Mouse (Mus musculus): ENCODE measurements around the gene Mttp.

Mttp gene

DNA sequence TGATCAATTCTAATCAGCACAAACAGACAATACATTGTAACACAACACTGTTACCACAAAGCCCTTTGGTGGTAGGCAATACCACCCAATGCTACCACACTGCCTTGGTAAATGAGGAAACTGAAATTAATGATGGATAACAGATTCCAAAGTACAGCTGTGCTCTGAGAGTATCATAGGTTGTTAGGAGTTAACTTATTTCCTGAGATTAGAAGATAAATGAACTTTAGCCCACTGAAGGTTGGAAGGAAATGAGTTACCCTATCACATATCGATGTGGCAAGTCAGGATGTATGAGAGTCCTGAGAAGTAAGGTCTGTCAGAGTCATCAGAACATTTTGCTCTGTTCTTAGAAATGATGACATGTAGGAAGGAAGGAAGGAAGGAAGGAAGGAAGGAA lies 10.2 kb downstream of the Mttp start:
- no peak for DNase-seq (ENCODE audit: low read depth, low spot score)

DNA sequence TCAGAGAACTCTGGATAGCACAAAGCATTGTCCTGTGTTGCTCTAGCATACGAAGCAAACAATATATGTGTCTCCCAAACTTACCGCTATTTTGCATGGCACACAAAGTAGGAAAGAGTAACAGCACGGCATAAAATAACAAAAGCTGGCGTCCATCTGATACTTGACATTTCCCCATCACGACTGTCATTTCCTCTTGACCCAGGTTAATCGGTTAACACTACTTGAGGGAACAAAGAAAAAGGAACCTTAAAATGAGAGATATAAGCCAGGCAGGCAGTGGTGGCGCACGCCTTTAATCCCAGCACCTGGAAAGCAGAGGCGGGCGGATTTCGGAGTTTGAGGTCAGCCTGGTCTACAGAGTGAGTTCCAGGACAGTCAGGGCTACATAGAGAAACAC lies 10.9 kb downstream of the Mttp start:
- no peak for DNase-seq (ENCODE audit: low read depth, low spot score)

DNA sequence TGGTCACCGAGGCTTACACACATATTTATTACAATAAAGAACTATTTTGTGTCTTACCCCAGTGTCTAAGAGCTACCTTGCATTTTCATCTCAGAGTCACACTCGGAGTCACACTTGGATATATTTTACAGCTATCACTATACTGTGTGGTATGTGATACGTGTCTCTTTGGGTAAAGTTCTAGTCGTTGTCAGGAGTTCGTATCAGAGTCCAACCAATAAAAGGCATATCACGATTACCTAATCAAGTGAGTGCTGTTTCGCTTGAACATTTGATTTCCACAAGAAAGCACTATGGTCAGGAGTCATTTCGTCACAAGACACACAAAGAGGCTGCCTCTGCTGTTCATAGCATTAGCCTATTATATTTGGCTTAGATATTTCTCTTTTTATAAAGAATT lies 11.3 kb downstream of the Mttp start:
- DNase-seq (ENCODE audit: low read depth, low spot score): no peak

DNA sequence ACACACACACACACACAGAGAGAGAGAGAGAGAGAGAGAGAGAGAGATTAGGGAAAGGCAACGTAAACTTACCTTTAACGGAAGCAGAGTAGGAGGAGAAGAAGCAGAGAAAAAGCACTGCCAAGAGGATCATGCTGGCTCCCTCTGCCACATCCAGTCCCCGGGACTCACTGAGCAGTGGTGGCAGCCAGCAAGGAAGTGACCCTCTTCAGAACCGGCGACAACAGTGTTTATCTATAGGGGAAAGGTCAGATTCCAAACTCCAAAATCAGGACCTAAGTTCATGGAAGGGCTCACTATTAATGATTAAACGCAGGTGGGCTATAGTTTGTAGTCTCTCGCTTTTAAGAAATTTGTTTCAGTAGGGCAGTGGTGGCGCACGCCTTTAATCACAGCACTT lies 13.6 kb downstream of the Mttp start:
- DNase-seq (ENCODE audit: low read depth, low spot score): no peak

DNA sequence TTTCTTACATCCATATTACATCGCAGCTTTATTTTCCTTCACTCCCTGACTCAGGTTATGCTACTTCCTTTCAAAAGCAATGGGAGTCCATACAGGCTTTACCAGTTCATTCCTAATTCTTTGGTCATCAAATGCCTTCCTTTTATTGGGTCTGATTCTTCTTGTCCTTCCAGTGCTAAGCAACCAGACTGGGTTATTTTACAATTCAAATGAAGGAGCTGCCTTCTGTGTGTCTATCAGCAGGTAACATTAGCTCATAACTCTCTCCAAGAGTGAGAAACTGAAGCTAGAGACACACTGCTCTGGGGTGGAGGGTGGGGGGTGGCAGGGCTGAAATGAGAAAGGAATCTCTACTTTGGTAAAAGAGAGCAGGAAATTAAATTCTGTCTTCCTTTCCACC lies 14.1 kb downstream of the Mttp start:
- no peak for DNase-seq (ENCODE audit: low read depth, low spot score)

DNA sequence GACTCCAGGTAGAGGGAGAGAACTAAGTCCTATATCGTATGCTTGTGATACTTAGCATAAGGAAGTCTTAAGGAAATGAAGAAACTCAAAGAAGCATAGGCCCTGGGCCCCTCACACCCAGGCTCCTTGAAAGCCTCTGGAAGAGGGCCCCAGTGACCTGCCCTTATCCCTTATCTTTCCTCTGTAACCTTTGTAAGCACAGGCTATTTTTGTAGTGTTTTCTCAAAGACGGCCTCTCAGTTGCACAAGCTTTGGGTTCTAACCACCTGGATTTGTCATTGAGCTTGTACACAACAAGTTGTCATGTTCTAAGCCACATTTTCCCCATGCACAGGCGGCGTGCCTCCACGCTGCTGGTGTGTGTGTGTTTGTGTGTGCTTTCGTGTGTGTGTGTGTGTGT lies 15.7 kb downstream of the Mttp start:
- DNase-seq (ENCODE audit: low read depth, low spot score): no peak

DNA sequence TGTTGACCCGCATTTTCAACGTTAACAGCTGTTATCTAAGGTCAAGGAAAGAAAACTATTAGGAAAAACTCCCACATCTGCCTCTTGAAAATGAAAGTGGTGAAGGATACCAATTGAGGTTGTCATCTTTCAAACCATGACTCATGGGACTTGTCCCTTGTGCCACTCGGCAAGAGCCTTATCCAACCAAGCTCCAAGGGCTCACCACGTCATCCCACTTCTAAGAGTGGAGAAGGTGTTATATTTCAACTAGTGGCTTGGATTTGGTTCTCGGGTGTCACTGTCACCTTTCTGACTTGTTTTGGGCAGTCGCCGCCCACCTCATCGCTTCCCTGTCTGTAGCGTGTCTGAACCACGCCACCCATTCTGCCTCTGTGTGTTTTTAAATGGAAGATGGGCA lies 20.9 kb downstream of the Mttp start:
- no peak for DNase-seq (ENCODE audit: low read depth, low spot score)

DNA sequence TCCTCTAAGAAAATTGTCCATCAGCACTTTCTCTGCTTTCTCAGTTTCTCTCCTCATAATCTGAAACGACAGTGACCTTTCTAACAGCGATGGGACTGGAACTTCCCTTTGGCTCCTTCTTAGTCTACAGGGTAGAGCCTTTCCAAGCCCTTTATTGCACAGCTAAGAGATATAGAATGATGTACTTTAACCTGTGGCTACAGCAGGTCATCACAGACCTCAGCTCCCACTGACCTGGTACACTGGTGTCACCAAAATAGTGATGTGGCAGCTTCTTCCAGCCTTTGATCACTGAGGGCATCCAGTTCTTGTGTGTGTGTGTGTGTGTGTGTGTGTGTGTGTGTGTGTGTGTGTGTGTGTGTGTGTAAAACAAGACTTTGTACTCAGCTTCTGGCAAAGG lies 23.3 kb downstream of the Mttp start:
- no peak for DNase-seq (ENCODE audit: low read depth, low spot score)

DNA sequence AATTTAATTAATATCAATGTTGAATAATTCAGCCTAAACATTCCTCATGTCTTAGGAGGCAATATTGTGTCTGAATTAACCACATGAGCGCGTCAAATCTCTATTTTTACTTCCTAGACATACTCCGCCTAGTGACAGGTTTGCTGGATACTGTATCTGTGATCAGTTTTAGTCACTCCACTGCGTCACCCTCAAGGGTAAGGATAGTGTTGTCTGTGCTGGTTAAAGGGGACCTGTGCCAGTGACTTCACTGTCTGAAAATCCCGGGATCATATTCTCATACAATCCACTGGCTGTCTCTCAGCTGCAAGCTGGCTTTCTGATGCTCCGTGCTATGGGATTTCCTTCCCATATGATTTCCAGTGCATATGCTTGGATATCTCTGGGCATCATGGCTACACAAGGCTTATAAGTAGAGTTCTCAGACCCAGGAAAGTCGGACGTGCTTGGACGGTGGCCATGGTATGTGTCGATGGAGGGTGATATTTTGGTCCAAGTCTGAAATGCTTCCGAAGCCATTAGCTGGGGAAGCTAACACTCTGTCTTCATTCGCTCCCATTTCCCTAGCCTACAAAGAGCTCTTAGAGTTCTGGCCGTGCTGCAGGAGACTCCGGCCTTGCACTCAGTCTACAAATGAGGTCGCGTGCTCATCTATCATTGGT lies 25.2 kb downstream of the Mttp start:
- DNase-seq (ENCODE audit: low read depth, low spot score): no peak

DNA sequence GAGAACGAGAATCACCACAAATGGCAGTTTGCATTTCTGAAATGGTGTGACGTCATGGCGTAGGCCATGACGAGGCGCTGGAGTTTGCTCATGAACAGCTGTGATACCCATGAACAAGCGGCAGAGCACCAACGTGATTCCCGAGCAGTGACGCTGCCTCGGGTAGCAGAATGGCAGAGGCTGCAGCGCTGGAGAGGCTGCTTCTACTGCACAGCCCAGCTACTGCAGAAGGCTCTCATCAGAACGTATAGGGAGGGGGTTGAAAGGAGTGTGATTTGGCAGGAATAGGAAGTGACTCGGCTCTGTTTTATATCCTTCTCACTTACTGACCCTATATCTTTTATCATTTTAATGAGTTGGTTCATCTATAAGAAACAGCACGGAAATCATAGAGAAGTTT lies 25.9 kb downstream of the Mttp start:
- no peak for DNase-seq (ENCODE audit: low read depth, low spot score)

DNA sequence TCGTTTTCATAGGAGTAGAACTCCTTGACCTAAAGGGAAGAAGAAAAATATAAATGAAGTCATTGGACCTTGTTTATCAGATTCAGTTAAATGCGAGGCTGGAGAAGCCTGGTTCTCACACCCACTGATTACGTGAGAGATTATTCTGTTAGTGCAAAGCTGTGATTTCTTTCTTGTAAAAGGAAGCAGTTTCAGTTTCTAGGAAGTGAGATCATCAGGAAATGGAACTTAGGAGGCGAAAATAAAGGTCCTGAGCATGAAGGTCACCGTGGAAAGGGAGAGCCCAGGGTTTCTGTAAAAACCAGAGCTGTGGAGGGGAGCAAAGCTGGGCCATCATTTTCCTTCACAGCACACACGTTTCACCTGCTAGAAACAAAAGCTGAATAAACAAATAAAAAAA lies 26.4 kb downstream of the Mttp start:
- DNase-seq (ENCODE audit: low read depth, low spot score): no peak

DNA sequence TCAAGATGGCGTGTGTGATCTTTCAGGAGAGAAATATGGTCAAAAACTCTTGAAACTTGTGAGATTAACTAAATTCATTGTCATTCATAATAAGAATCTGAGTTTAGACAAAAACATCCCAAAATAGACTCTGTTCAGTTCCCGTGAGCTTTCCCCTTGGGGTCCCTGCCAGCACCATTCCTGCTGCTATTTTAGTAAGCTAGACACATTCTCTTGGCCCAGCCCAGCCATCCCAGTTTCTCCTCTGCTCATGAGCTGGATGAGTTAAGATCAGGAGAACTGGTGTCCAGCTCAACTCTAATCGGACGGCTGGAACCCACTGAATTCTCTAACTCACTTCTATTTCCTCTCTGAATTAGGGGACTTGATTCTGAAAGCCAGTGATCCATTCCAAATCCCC lies 27.9 kb downstream of the Mttp start:
- no peak for DNase-seq (ENCODE audit: low read depth, low spot score)

DNA sequence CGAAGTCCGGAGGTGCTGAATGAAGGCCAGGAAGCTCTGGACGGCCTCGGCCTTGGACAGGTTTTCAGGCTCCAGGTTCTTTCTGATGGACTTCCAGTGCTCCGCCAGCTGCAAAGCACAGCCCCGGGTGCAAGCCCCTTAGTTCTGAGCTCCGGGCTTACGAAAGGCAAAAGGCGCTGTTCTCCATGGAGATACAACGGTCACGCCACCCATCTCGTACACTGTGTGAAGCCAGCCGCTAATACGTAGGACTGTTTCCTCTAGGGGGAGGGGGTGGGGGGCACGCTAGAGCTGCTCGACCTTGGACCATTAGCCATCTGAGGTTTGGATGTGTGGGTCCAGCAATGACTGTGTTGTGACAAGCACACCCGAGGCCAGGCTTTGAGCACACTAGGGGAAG lies 30.7 kb downstream of the Mttp start:
- no peak for DNase-seq (ENCODE audit: low read depth, low spot score)

DNA sequence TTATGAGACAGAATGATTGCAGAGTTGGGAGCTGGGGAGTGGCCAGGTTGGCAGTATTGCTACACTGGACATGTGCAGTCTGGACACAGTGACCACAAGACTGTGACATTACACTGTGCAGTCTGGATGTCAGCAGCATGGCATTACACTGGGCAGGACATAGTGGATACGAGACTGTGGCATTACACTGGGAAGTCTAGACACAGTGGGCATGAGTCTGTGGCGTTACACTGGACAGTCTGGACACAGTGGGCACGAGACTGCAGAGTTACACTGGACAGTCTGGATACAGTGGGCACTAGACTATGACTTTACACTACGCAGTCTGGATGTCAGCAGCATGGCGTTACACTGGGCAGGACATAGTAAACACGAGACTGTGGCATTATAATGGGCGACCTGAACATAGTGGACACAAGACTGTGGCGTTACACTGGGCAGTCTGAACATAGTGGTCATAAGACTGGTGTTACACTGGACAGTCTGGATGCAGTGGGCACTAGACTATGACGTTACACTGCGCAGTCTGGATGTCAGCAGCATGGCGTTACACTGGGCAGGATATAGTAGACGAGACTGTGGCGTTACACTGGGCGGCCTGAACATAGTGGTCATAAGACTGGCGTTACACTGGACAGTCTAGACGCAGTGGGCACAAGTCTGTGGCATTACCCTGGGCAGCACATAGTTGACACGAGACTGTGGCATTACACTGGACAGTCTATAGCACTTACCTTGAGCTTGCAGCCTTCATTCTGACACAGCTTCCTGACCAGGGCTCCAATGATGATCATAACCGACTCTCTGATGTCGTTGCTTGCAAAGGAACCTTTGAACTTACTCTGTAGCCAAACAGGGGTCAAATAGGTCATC lies 33.6 kb downstream of the Mttp start:
- DNase-seq (ENCODE audit: low read depth, low spot score): no peak

DNA sequence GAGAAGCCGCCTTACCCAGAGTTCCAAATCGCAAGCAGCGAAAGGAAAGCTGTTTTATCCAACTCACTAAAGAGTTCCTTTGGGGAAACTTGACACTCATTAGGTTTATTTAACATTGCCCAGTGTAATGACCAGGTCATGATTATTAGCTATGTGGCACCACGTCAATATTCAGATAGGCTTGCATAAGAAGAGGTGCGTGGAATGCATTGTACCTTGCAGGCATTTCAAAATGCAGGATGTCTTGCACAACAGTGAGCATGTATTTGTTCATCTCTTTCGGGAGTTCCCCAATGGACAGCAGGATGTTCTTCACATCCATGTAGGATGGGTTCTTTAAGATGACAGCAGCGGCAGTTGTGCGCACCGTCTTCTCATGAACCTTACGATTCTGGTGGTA lies 37.9 kb downstream of the Mttp start:
- DNase-seq (ENCODE audit: low read depth, low spot score): no peak

DNA sequence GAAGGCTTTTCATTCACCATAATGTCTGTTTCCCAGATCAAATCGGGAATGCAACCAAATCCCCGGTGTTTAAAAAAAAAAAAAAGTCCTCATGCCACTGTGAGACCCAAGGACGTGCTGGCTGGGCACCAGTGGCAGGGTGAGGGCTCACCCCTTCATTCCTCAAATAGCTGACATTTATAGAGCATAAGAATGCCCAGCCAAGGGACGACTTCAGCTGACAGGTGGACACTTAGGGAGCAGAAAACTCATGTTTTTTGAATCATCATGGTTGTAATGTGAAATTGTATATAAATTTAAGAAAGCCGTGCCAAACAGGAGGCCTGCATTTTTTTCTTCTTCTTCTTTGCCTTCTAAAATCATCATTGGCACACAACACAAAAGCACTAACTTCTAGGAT lies 39.7 kb downstream of the Mttp start:
- DNase-seq (ENCODE audit: low read depth, low spot score): no peak

DNA sequence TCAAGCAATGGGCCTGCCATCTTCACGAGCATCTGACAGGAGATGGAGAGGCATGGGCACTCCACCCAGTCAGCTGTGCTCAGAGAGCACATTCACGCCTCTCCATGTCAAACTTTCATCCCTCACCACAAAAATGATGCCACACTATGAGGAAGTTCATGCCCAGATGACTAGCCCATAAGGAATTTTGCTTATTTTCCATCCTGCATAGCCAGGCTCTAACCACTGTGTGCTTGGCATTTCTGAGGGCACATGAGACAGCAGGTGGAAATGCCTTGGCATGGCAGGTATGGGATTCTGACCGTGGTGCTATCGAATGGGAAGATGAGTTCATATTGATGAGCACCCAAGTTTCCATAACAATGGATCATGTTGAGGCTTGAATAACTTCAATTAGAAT lies 41.1 kb downstream of the Mttp start:
- DNase-seq (ENCODE audit: low read depth, low spot score): no peak

DNA sequence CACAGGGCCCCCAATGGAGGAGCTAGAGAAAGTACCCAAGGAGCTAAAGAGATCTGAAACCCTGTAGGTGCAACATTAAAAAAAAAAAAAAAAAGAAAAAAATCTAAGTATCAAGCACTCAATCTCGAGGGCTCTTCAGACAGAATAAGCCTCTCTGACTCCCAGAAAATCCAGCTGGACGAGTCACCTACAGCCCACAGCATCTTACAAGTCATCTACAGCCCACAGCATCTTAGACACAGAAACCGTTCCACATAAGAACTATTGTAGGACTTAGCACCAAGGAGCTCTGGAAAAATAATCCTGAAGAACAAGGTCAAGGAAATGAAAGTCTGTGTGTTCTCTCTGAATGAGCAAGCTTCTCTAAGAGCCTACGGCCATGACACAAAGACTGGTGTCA lies 42.8 kb downstream of the Mttp start:
- no peak for DNase-seq (ENCODE audit: low read depth, low spot score)

DNA sequence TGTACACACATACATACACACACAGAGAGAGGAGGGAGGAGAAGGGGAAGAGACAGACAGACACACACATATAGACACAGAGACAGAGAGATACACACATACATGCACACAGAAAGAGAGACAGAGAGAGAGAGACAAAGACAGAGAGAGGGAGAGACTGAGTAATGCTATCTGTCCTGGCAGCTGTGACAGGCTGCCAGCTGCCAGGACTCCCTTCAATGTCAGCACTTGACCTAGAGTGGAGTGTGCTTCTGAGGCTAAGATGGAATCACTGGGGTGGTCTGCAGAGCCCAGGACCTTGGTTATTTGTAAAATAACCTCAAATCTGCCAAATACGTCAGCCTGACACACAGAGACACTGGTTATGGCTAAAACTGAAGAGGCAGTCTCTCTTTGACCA lies 47.0 kb downstream of the Mttp start:
- DNase-seq (ENCODE audit: low read depth, low spot score): no peak

DNA sequence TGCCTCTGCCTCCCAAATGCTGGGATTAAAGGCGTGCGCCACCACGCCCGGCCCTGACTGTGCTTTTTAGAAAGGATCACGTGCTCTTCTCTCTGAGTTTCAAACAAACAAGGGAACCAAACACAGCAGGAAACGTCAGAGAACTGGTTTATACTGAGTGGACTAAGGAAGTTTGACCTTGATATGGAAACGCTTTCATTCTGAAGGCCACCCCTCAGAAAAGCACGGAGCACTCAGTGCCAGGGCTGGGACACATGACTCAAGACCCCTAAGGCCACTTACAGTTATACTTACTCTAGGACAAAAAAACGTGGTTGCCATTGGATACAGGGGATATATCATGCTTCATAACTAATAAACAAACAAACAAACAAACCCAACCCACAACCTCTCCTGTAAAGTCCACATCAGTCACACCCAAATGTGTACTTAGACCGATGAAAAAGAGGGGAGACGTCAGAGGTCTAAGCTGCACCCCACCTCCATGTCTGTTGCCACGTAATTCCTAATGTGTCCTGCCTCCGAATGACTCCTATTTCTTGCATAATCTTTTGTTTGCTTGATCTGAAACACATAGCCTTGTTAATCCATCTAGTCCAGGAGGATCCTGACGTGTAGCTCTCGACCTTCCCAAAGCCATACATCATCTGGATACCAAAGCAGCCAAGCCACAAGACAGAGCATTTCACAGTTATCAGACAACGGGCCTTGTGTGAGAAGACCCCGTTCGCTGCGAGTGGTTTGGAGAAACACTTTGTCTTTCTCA lies 48.3 kb downstream of the Mttp start:
- no peak for DNase-seq (ENCODE audit: low read depth, low spot score)

DNA sequence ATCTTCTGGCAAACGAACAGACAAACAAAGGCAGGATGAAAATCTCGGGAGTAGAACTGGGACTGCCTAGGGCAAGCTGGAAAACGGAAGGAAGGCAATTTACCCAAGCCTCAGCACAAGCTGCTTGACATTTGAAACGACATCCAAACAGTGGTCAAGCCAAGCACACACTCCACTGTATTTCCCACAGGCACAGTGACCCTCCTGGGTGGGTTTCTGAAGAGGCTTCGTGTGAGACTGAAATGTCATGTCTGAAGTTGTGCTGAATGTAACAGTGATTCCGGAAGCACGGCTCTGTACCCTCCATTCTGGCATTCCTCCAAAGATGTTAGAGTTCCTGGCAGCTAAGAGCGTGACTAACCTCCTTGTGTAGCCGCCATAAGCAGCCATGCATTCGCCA lies 49.0 kb downstream of the Mttp start:
- DNase-seq (ENCODE audit: low read depth, low spot score): no peak

DNA sequence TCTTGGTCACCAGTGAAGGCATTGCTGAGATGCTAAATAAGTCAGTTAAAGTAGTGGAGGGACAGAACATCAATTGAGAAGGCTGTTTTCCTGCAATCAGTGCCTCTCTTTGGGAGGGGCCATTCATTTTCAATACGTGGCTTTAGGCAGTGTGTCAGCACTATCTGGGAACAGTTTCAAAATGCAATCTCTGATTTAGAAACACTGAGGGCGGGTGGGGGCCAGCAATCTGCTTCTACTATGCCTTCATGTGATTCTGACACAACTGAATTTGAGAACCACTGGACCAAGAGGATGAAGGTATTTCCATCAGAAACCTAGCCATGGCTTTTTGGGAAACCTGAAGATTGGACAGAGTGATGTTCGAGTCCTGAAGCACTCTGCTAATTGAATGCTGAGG lies 49.5 kb downstream of the Mttp start:
- DNase-seq (ENCODE audit: low read depth, low spot score): no peak

DNA sequence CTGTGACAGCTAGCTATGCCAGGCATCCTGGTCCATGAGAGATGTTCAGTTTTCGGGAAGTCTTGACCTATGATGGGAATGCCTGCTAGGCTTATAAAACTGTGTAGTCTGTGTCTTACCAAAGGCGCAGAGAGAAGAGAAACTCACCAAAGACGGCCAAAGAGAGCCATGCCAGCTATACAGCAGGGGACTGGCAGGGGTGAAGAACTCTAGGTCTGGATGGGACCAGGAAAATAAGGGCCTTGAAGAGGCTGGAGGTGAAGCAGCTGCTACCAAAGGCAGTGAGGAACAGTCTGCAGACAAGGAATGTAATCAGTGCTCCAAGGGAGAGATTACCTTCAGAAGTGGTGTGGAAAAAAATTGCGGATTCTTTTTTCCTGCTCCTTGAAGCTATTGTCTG lies 60.9 kb downstream of the Mttp start:
- DNase-seq (ENCODE audit: low read depth, low spot score): no peak

Measured in brain, embryonic 18.5 days (tissue).